Mouse (Mus musculus): ENCODE results near the gene Fam76b. TPM values are rescaled to one million over a fixed set of nuclear protein-coding genes. Genes with fewer than 3 reads are reported as not detected.

Fam76b gene
- total RNA-seq, 1 experiment from 2014 or later = 101 TPM

DNA sequence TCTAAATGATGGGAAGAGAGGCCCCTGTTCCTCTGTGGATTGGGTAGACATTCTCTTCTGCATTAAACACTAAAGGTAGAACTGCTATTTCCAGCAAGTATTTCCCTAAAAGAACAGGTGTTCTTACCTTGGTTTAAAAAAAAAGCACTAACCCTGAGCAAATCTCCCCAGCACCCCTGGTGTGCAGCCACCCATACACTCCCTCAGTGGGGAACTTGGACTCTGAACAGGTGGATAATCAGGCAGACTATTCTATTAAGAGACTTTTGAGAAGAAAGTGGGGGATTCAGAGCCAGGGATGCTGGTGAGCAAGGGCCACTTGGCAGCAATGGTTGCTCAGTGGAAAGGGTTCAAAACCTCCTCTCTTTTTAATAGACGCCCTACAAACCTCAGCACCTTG is 28.7 kb downstream of the Fam76b start:
- no peak for ATAC-seq (ENCODE audit: extremely low read depth, insufficient number of reproducible peaks, low FRiP score, poor library complexity, severe bottlenecking)

DNA sequence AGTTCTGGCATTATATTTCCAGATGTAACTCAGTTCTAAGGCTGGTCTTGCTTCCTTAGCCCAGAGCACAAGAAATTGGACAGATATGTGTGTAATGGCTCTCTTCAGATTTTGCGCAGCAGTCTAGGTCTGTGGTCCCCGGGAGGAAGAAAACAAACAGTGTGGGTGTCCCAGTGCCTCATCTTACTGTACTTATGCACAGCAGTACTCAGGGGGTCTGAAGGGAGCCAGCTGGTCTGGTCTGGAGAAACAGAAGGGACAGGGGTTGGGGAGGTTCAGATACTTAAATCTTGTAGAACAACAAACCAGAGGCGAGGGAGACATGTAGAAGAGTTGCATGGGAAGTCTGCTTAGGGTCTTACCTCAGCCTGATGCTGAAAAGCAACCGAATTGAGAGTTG is 29.3 kb downstream of the Fam76b start:
- ATAC-seq (ENCODE audit: extremely low read depth, insufficient number of reproducible peaks, low FRiP score, poor library complexity, severe bottlenecking) = no peak

DNA sequence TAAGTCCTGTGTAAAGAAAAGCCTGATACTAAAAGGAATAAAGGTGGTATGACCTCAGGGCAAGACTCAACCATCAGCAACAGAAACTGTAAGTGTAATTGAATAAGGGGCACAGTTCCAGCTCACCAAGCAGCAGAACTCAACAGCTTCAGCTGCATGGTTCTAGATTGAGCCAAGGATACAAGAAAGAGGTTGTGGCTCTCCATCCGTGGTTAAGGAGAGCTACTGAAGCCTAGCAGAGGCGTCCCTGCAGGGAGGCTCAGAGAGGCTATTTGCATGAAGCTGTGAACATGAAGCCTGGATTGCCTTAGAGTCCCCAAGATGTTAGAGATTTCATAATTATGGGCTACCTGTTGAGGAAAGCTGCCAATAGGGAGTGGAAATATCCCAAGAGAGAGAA is 40.1 kb downstream of the Fam76b start:
- ATAC-seq (ENCODE audit: extremely low read depth, insufficient number of reproducible peaks, low FRiP score, poor library complexity, severe bottlenecking) = no peak

GRCm38 (mm10) chr9:13871631-13872030 is 44.1 kb downstream of the Fam76b start:
- ATAC-seq (ENCODE audit: extremely low read depth, insufficient number of reproducible peaks, low FRiP score, poor library complexity, severe bottlenecking) = no peak

DNA sequence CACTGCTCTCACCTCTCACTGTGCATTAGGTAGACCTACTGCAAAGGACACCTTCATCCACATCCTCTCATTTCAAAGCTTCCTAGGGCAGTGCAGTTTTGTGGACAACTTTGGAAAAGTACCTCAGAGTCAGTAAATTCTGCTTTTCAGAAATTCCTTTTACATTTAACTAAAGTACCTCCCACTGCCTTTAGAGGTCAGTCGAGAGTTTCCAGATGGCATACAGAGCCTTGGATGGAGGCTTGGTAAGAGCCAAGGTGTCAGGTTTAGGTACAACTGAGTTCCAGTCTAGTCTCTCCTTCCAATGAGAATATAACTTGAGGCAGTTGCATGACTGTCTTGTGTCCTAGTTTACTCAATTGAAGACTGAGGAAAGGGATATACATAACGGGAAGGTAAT is 46.8 kb downstream of the Fam76b start:
- ATAC-seq (ENCODE audit: extremely low read depth, insufficient number of reproducible peaks, low FRiP score, poor library complexity, severe bottlenecking) = no peak

GRCm38 (mm10) chr9:13875340-13875739 is 47.8 kb downstream of the Fam76b start:
- no peak for ATAC-seq (ENCODE audit: extremely low read depth, insufficient number of reproducible peaks, low FRiP score, poor library complexity, severe bottlenecking)

GRCm38 (mm10) chr9:13880761-13881160 is 53.2 kb downstream of the Fam76b start:
- no peak for ATAC-seq (ENCODE audit: extremely low read depth, insufficient number of reproducible peaks, low FRiP score, poor library complexity, severe bottlenecking)

GRCm38 (mm10) chr9:13882478-13882877 is 55.0 kb downstream of the Fam76b start:
- ATAC-seq (ENCODE audit: extremely low read depth, insufficient number of reproducible peaks, low FRiP score, poor library complexity, severe bottlenecking) = no peak

GRCm38 (mm10) chr9:13888981-13889380 is 61.5 kb downstream of the Fam76b start:
- ATAC-seq (ENCODE audit: extremely low read depth, insufficient number of reproducible peaks, low FRiP score, poor library complexity, severe bottlenecking) = no peak

GRCm38 (mm10) chr9:13889657-13890056 is 62.1 kb downstream of the Fam76b start:
- peak; percentile 69; the same call in 1 of the 2 replicates for ATAC-seq (ENCODE audit: extremely low read depth, insufficient number of reproducible peaks, low FRiP score, poor library complexity, severe bottlenecking)

DNA sequence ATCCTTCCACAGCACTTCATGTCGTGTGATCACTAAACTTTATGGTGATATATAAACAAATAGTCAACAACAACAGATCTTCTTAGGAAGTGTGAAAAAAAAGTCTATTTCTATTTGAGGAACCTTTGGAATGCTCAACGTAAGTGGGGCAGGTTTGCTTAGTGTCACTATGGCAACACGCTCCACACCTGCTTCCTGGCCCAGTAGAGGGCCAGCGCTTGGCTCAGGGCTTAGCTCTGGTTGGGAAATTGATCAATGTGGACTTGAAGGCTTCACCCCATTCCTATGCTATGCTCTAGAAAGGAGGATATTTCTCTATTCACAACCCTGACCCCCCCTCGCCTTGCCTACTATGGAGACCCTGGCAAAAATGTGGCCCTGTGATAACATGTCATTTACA is 62.7 kb downstream of the Fam76b start:
- no peak for ATAC-seq (ENCODE audit: extremely low read depth, insufficient number of reproducible peaks, low FRiP score, poor library complexity, severe bottlenecking)

GRCm38 (mm10) chr9:13891888-13892287 is 64.4 kb downstream of the Fam76b start:
- ATAC-seq (ENCODE audit: extremely low read depth, insufficient number of reproducible peaks, low FRiP score, poor library complexity, severe bottlenecking) = no peak

DNA sequence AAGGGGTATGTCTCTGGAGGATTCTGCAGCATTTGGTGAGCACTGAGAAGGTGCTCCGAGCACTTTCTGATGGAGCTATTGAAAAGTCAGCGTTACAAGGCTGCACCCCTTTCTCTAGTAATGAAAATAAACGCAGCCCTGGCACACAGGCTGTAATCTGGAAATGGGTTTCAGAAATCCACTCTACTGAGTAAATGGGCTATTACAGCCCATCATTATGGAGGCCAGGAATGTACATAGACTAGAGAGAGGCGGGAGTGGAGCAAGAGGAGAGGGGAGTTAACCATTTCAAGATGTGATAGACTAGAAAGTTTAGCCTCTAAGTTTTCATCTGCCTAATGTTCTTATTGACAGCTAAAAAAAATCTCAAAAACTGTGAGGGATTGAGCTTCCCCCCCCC is 65.5 kb downstream of the Fam76b start:
- ATAC-seq (ENCODE audit: extremely low read depth, insufficient number of reproducible peaks, low FRiP score, poor library complexity, severe bottlenecking) = no peak

- no peak for ATAC-seq (ENCODE audit: extremely low read depth, insufficient number of reproducible peaks, low FRiP score, poor library complexity, severe bottlenecking)
Observed at GRCm38 (mm10) chr9:13894491-13894890, 67.0 kb downstream of the Fam76b start.

DNA sequence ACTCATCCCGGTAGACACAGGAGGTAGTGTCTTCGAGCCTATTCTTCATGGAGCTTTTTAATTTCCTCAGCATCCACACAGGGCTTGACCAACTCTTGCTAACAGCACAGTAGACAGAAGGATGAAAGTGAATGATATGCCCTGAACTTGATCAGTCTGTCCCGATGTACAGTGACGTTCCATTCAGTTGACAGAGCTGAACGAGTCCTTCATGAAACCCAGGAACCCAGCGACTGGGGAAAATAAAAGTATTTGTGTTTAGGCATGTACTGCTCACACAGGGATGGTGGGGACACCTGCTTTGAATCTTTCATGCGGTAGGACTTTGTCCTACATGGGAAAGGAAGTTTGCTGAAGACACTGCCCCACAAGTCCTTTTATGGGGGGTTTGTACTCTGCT is 67.4 kb downstream of the Fam76b start:
- ATAC-seq (ENCODE audit: extremely low read depth, insufficient number of reproducible peaks, low FRiP score, poor library complexity, severe bottlenecking) = no peak

DNA sequence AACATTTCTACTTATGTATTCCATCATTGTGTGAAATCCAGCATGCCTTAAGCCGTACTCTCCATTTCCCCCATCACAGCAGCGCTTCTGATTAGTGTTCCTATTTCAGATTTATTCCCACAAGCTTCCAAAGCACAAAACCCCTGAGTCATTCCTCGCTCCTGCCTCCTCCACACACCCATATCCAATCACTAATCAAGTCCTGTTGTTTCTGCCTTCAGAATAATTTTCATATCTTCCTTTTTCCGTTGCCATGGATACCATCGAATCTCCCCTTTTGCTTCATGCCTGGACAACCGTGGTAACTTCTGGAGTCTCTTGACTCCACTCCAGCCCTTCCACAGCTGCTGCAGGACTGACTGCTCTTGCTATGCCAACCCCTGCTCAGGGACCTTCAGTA is 68.5 kb downstream of the Fam76b start:
- no peak for ATAC-seq (ENCODE audit: extremely low read depth, insufficient number of reproducible peaks, low FRiP score, poor library complexity, severe bottlenecking)

DNA sequence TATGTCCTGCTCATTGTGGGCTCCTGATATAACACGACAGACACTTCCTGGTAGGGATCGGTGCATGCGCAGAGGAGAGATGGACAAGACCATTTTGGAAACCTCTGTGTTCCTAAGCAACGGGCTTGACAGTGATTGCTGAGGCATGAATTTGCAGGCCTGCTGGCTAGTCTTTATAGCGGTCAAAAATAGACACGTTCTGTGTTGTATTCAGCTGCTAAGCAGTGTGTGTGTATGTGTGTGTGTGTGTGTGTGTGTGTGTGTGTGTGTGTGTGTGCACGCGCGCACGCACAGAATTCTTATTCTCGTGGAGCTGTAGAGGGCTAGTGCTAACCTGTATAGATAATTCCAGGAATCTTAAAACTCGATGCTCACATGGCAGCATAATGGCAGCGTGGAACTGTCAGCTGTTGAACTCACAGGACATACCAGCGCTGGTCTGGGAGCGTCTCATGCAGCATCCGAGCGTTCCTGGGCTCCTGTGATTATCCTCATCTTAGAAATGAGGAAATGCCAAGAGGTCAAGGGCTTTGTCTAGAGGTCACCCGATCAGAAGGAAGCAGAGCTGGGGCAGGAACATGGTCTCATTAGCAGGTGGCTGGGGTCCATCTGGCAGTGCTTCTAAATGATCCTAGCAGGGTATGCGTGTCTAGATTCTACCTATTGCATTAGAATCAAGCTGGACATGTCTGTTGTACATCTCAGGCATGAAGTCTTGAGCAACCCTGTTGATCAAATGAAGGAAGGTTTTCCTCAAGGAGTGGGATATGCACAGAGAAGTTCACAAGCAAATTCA is 71.2 kb downstream of the Fam76b start:
- ATAC-seq (ENCODE audit: extremely low read depth, insufficient number of reproducible peaks, low FRiP score, poor library complexity, severe bottlenecking) = no peak

DNA sequence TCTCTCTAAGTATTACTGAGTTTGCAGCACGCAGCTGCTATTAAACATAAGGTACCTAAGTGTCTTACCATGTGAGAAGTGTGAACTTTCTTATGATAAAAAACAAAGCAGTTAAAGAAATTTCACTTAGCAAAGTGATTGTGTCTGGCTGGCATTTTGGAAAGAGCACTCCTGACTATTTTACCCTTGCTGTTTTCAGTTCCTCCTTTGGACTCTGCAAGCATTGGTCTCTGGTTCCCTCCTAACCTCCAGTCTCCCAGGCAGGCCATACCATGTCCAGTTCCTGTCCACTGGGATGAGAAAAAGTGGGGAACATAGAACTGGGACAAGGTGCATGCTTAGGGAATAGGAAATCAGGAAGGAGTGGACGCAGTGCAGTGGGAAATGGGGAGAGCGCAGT is 74.5 kb downstream of the Fam76b start:
- no peak for ATAC-seq (ENCODE audit: extremely low read depth, insufficient number of reproducible peaks, low FRiP score, poor library complexity, severe bottlenecking)

GRCm38 (mm10) chr9:13904091-13904779 is 76.7 kb downstream of the Fam76b start:
- ATAC-seq (ENCODE audit: extremely low read depth, insufficient number of reproducible peaks, low FRiP score, poor library complexity, severe bottlenecking) = no peak

All from neutrophil, adult 5-6 weeks (primary cell).